In genomic region chr19:47691994-47692393, GRCm38 (mm10) we compare ENCODE assay signal across 10 mouse cellular contexts.
"Had no signal": no experiment of that assay in that cellular context is flagged by ENCODE, and none has a peak within 500 bp of the region (broad histone marks: within the 10 kb centered on the region; RNA-seq: fewer than 3 reads in every experiment).

TSS of gene Col17a1 (minus strand) at chr19:47692094.

- H3K9ac ChIP-seq: liver, embryonic 12.5 days; lung, embryonic 15.5 days; midbrain, embryonic 12.5 days had no signal

- H3K4me1 ChIP-seq: lung, embryonic 15.5 days had no signal

- H3K9me3 ChIP-seq: liver, embryonic 12.5 days; lung, embryonic 15.5 days; midbrain, embryonic 12.5 days had no signal

- DNase-seq: kidney, adult 8-10 months; kidney, postnatal 25 days; thymus, adult 18-20 months; thymus, postnatal 14 days had no signal

- H3K27me3 ChIP-seq: lung, embryonic 15.5 days had no signal

- H3K4me2 ChIP-seq: liver, embryonic 12.5 days; lung, embryonic 15.5 days; midbrain, embryonic 12.5 days had no signal

- H3K27ac ChIP-seq: left cerebral cortex, adult 2 months; liver, embryonic 12.5 days; lung, embryonic 15.5 days; midbrain, embryonic 12.5 days had no signal

- H3K36me3 ChIP-seq: liver, embryonic 12.5 days; lung, embryonic 15.5 days; midbrain, embryonic 12.5 days had no signal

- H3K4me3 ChIP-seq: left cerebral cortex, adult 2 months; liver, embryonic 12.5 days; lung, embryonic 15.5 days; midbrain, embryonic 12.5 days had no signal

- ATAC-seq: intestine, embryonic 16.5 days; liver, embryonic 12.5 days; midbrain, embryonic 16.5 days had no signal
